Mouse (Mus musculus): ENCODE data around the gene D5Ertd579e. TPM values are rescaled to one million over a fixed set of nuclear protein-coding genes. Genes with fewer than 3 reads are reported as not detected.

Gene D5Ertd579e
- polyA plus RNA-seq (2015; fragmentation: Illumina TruSeq; extraction: RNeasy Lipid Tissue Mini Kit (QIAGEN cat#74804); ENCODE audit: low read depth, low replicate concordance), result 54.8 TPM

DNA sequence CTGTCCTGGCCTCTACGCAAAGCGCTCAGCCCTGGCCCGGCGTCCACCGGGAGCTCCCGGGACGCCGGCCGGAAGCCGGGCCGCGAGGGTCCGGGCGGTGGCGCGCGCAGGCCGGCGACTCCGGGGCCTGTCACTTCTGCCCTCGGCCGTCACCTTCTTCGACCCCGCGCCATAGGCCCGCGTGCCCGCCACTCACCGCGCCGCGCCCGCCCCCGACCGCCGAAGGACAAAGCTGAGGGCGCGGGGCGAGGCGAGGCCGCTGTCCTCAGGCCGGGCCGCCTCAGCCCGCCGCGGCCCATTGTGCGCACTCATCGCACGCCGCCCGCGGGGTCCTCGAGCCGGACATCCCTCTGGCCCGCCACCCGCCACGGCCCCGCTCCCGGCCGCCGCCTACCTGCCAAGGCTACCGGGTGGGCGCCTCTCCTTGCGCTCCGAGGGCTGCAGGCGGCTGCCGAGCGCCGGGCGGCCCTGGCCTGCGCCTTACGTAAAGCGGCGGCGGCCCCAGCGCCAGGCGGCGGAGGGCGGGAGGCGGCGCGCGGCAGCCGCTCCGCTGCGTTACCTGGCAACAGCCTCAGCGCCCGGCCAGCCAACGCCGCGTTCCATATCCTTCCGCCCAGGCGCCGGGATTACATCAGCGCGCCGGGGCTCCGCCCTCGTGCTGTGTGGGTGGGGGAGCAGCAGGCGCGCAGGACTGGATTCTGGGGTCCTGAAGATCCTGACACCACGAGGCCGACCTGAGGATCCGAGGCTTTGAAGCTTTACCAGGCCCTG lies at the start of gene D5Ertd579e:
TSS of gene D5Ertd579e (minus strand) at position 564 of the 771 bp plus-strand sequence.

DNA sequence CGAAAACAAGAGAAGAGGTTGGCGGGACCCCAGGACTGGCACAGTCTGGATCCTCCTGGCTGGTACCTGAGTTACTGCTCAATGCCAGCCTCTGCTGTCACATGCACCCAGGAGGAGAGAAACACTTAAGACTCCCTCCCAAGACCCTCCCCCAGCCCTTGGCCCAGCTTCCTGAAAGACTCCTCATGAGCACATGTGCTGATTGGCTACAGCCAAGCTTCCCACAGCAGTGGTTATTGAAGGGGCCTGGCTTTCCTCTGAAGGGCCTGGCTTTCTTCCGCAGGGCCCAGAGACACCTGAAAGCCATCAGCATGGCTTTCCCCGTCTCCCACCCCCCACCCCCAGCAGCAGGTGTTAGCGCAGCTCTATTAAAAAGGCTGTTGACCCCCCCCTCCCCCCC lies 102.6 kb downstream of the D5Ertd579e start, which contains the start of gene Tbc1d14:
TSS of gene Tbc1d14 (minus strand) at position 101 of the 400 bp plus-strand sequence.

Other genes with a start within 250 kb of the D5Ertd579e start
- 33.8 TPM for gene Grpel1, start 231.0 kb downstream of the D5Ertd579e start, polyA plus RNA-seq (2015; fragmentation: Illumina TruSeq; extraction: RNeasy Lipid Tissue Mini Kit (QIAGEN cat#74804); ENCODE audit: low read depth, low replicate concordance)
- 24.4 TPM for gene Tada2b, start 211.7 kb downstream of the D5Ertd579e start, polyA plus RNA-seq (2015; fragmentation: Illumina TruSeq; extraction: RNeasy Lipid Tissue Mini Kit (QIAGEN cat#74804); ENCODE audit: low read depth, low replicate concordance)
- gene Ccdc96, start 211.4 kb downstream of the D5Ertd579e start, polyA plus RNA-seq (2015; fragmentation: Illumina TruSeq; extraction: RNeasy Lipid Tissue Mini Kit (QIAGEN cat#74804); ENCODE audit: low read depth, low replicate concordance), result 1.1 TPM
- gene Tbc1d14, start 102.7 kb downstream of the D5Ertd579e start, polyA plus RNA-seq (2015; fragmentation: Illumina TruSeq; extraction: RNeasy Lipid Tissue Mini Kit (QIAGEN cat#74804); ENCODE audit: low read depth, low replicate concordance), result 57.0 TPM
- gene Bloc1s4, start 52.6 kb upstream of the D5Ertd579e start, polyA plus RNA-seq (2015; fragmentation: Illumina TruSeq; extraction: RNeasy Lipid Tissue Mini Kit (QIAGEN cat#74804); ENCODE audit: low read depth, low replicate concordance), result 16.7 TPM
- gene Mrfap1, start 100.7 kb upstream of the D5Ertd579e start, polyA plus RNA-seq (2015; fragmentation: Illumina TruSeq; extraction: RNeasy Lipid Tissue Mini Kit (QIAGEN cat#74804); ENCODE audit: low read depth, low replicate concordance), result 416 TPM
- gene Man2b2, start 134.6 kb upstream of the D5Ertd579e start, polyA plus RNA-seq (2015; fragmentation: Illumina TruSeq; extraction: RNeasy Lipid Tissue Mini Kit (QIAGEN cat#74804); ENCODE audit: low read depth, low replicate concordance), result 16.7 TPM
- gene Ppp2r2c, start 172.5 kb upstream of the D5Ertd579e start, polyA plus RNA-seq (2015; fragmentation: Illumina TruSeq; extraction: RNeasy Lipid Tissue Mini Kit (QIAGEN cat#74804); ENCODE audit: low read depth, low replicate concordance), result 353 TPM